Mouse (Mus musculus): ENCODE results near the gene Gm20388. TPM values are rescaled to one million over a fixed set of nuclear protein-coding genes. Genes with fewer than 3 reads are reported as not detected.

Gm20388 gene
- polyA plus RNA-seq, 1 experiment from 2014 or later, result not detected

DNA sequence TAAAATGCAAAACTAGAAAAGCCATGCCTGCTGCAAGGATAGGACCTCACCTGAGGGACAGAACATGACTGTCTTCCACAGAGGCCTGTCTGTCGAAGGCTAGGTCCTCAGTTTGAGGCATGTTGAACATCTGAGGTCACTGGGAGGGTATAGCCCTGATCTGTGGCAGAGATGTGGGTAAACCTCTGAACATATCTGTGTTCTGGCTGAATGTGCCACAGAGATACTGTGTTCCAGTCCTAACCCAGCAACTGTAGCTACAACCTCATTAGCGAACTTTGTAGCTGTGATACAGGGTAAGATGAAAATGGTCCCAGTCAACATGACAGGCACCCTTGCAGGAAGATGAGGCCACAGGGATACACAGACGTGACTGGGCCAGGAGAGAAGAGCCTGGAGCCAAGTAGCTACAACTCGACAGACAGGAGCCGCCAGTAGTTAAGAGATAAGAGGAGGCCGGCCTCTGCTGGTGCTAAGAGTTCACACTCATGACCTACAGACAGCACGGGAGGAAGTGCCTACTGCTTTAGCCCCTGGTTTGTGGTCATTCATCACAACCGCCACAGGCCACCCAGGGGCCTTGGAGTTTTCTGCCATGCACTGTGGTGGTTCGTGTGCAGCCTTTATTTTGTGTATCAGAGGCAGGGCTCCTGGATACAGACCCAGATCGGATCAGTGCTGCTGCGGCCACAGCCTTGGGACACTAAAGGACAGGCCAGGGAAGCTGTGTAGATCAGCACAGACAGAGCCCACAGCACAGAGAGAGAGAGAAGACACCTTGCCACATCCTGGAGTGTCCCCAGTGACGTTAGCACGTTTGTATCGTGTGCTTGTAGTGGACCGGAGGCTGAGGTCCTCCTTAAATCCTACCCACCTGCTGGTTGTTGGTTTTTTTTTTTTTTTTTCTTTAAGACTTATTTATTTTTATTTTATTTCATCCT is 2439.0 kb downstream of the Gm20388 start:
- no peaks in the 10 kb centered on the region for H3K9me3 ChIP-seq (replicated peaks)
- H3K4me1 ChIP-seq, result peaks cover 53% of the 10 kb centered on the region
- peak overlapping the region; percentile 61 for H3K4me2 ChIP-seq
- WGBS (ENCODE audit: insufficient replicate concordance), result 9% methylated on average over 15 of the region's 15 CpGs
- no peaks in the 10 kb centered on the region for H3K36me3 ChIP-seq
- H3K4me3 ChIP-seq, result no peak overlapping the region
- peak overlapping the region; percentile 73 for H3K27ac ChIP-seq
- ATAC-seq, result peak; percentile 87
- H3K9ac ChIP-seq, result peak overlapping the region; percentile 27
- peaks cover 39% of the 10 kb centered on the region for H3K27me3 ChIP-seq (replicated peaks)

GRCm38 (mm10) chr8:122350309-122351089 is 2439.9 kb downstream of the Gm20388 start:
- Histone ChIP-seq H3K9me3 (replicated peaks) (no peaks in the 10 kb centered on the region), H3K27me3 (replicated peaks) (peaks cover 39% of the 10 kb centered on the region), H3K4me3 (no peak overlapping the region), H3K36me3 (no peaks in the 10 kb centered on the region), H3K9ac (peak overlapping the region; percentile 9), H3K27ac (no peak overlapping the region), H3K4me1 (peaks cover 44% of the 10 kb centered on the region), H3K4me2 (peak overlapping the region; percentile 61)
- no peak for ATAC-seq
- 38% methylated on average over 11 of the region's 11 CpGs for WGBS (ENCODE audit: insufficient replicate concordance)

DNA sequence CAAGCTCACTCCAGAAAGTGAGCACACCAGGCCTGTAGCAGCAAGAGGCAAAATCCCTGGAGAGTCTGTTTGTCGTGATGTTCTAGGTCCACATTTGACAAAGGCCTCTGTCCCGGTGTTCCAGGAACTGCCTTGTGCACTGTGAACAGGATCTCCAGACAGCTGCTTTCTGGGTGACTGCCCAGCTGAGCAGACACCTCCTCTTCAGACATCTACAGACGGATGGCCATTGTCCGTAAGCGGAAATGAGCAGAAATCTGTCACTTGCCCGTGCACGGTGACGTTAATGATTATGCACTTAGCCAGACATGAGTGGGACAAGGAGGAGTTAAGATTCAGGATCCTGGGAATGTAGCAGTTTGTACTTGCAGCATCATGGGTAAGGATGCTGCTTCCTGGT is 2443.5 kb downstream of the Gm20388 start:
- Histone ChIP-seq H3K27me3 (replicated peaks) (peaks cover 75% of the 10 kb centered on the region), H3K4me2 (no peak overlapping the region), H3K9me3 (replicated peaks) (no peaks in the 10 kb centered on the region), H3K9ac (no peak overlapping the region), H3K4me3 (no peak overlapping the region), H3K4me1 (peaks cover 20% of the 10 kb centered on the region), H3K27ac (no peak overlapping the region), H3K36me3 (no peaks in the 10 kb centered on the region)
- 85% methylated on average over 8 of the region's 8 CpGs for WGBS (ENCODE audit: insufficient replicate concordance)
- no peak for ATAC-seq

DNA sequence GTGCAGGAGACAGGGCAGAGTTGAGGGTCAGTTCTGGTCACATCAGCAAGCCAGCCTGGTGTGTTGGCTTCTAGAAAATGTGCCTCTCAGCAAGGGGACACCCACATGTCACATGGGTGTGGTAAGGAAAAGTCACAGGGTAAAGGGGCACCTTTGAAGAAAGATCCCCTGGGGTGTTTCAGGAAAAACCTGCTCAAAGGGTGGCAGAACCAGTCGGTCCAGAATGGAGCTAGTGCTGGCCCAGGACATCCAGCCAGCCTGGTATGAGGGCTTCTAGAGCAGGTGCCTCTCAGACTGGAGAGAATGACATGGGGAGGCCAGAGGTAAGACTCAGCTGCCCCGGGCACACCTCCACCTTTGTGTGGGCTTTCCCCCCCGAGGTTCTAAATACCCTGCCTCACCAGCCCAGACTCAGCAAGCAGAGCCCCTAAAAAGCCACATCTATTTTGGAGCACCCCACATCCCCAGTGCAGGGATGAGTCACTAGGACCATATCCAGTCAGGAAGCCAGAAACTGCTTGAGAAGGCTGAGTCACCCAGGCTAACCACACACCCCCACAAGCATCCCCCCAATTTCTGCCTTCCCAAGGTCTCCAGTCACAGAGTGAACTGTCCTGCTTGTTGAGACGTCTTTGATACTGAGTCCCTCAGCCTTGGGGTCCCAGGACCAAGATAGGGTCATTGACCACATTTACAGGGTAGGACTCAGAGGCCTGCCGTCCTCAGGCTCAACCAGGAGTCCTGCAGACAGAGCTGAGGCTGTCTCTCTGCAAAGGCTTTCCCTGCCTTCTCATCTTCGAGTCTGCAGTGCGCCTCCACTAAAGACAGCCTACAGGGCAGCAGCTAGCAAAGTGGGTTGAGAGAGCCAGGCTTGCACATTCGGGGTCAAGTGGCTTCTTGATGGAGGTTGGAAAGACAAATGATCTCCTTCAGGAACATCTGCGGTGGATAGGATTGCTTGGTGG is 2445.3 kb downstream of the Gm20388 start:
- Histone ChIP-seq H3K27me3 (replicated peaks) (peaks cover 87% of the 10 kb centered on the region), H3K4me3 (no peak overlapping the region), H3K9me3 (replicated peaks) (no peaks in the 10 kb centered on the region), H3K9ac (no peak overlapping the region), H3K4me1 (peaks cover 2% of the 10 kb centered on the region), H3K36me3 (no peaks in the 10 kb centered on the region), H3K4me2 (no peak overlapping the region), H3K27ac (no peak overlapping the region)
- 63% methylated on average over 9 of the region's 9 CpGs for WGBS (ENCODE audit: insufficient replicate concordance)
- no peak for ATAC-seq

- H3K9ac ChIP-seq, result no peak overlapping the region
- H3K36me3 ChIP-seq, result no peaks in the 10 kb centered on the region
- no peak overlapping the region for H3K27ac ChIP-seq
- H3K4me3 ChIP-seq, result no peak overlapping the region
- ATAC-seq, result no peak
- no peaks in the 10 kb centered on the region for H3K9me3 ChIP-seq (replicated peaks)
- peaks cover 90% of the 10 kb centered on the region for H3K27me3 ChIP-seq (replicated peaks)
- H3K4me1 ChIP-seq, result no peaks in the 10 kb centered on the region
- H3K4me2 ChIP-seq, result no peak overlapping the region
- 65% methylated on average over 11 of the region's 11 CpGs for WGBS (ENCODE audit: insufficient replicate concordance)
Measured at GRCm38 (mm10) chr8:122357202-122357601, 2446.6 kb downstream of the Gm20388 start.

DNA sequence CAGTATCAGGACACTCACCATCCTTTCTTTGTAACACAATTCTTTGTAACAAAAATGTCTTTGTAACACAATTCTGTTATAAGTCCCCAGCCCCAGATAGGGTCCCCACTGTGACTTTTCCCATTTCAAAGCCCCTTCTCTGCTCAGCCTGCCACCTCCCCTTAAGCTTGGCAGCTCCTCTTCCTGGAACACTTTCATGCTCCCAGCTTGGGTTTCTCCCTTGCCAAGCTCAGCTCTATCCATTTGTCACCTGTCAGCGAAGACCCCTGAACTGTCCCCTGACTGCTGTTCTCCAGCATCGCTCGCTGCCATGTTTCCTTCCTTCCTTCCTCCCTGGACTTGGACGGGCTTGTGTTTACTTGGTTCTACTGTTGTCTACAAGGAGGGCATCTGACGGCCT is 2447.0 kb downstream of the Gm20388 start:
- Histone ChIP-seq H3K27ac (no peak overlapping the region), H3K36me3 (no peaks in the 10 kb centered on the region), H3K27me3 (replicated peaks) (peaks cover 91% of the 10 kb centered on the region), H3K4me1 (no peaks in the 10 kb centered on the region), H3K4me2 (no peak overlapping the region), H3K9ac (no peak overlapping the region), H3K4me3 (no peak overlapping the region), H3K9me3 (replicated peaks) (no peaks in the 10 kb centered on the region)
- no peak for ATAC-seq
- WGBS (ENCODE audit: insufficient replicate concordance), result 45% methylated on average over 5 of the region's 5 CpGs

GRCm38 (mm10) chr8:122359111-122359775 is 2448.6 kb downstream of the Gm20388 start:
- H3K4me3 ChIP-seq, result no peak overlapping the region
- ATAC-seq, result no peak
- H3K4me2 ChIP-seq, result no peak overlapping the region
- no peak overlapping the region; the same call in 1 of the 2 replicates for H3K9ac ChIP-seq
- H3K4me1 ChIP-seq, result no peaks in the 10 kb centered on the region
- H3K27ac ChIP-seq, result no peak overlapping the region
- H3K9me3 ChIP-seq (replicated peaks), result no peaks in the 10 kb centered on the region
- no peaks in the 10 kb centered on the region for H3K36me3 ChIP-seq
- H3K27me3 ChIP-seq (replicated peaks), result peaks cover 91% of the 10 kb centered on the region
- WGBS (ENCODE audit: insufficient replicate concordance), result 76% methylated on average over 15 of the region's 15 CpGs

DNA sequence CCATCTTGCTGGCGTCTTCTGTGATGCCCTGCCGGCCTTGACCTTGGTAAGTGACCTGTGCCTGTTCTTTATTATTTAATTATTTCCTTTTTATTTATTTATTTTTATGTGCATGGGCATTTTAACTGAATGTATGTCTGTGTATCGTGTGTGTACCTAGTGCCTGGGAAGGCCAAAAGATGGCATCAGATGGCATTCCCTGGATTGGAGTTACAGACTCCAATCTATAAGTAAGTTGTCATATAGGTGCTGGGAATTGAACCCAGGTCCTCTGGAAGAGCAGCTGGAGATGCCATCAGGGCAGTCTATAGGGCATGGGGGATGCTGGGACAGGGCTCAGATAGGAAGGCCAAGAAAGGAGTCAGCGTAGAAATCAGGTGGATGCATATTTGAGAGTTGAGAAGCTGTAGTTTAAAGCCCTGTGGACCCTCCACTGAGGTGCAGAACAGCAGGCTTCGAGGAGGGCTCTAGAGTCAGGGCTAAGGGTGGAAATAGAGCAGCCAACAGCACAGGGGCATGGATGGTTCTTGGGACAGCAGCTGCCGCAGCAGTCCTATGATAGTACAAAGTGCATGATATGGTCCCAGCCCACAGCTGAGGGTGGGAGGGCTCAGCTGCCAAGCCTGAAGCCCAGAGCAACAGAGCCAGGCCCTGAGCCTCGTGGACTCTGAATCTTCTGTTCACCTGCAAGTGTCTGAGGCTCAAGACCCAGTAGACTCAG is 2450.2 kb downstream of the Gm20388 start, which contains the start of gene Trhr2:
TSS of gene Trhr2 (minus strand) at position 51 of the 721 bp plus-strand sequence.
- Histone ChIP-seq H3K27ac (no peak within 1 kb of the TSS), H3K27me3 (replicated peaks) (peaks cover 81% of the 10 kb centered on the region)
- 76% methylated on average over 7 of the region's 7 CpGs for WGBS (ENCODE audit: insufficient replicate concordance)

GRCm38 (mm10) chr8:122362271-122362670 is 2451.6 kb downstream of the Gm20388 start:
- Histone ChIP-seq H3K4me3 (no peak overlapping the region), H3K9ac (no peak overlapping the region), H3K27ac (no peak overlapping the region), H3K4me2 (no peak overlapping the region), H3K4me1 (no peaks in the 10 kb centered on the region), H3K36me3 (no peaks in the 10 kb centered on the region), H3K27me3 (replicated peaks) (peaks cover 67% of the 10 kb centered on the region), H3K9me3 (replicated peaks) (no peaks in the 10 kb centered on the region; the same call in 1 of the 2 replicates)
- ATAC-seq, result no peak
- WGBS (ENCODE audit: insufficient replicate concordance), result 49% methylated on average over 5 of the region's 5 CpGs

More for the DNA sequence above, 2450.2 kb downstream of the Gm20388 start, which contains the start of gene Trhr2:
- no peaks in the 10 kb centered on the region for H3K4me1 ChIP-seq
- no peak within 1 kb of the TSS for H3K4me3 ChIP-seq
- no peaks in the 10 kb centered on the region for H3K36me3 ChIP-seq
- ATAC-seq, result no peak
- H3K9ac ChIP-seq, result no peak within 1 kb of the TSS
- no peak within 1 kb of the TSS for H3K4me2 ChIP-seq
- H3K9me3 ChIP-seq (replicated peaks), result no peaks in the 10 kb centered on the region; the same call in 1 of the 2 replicates

GRCm38 (mm10) chr8:122362967-122363366 is 2452.3 kb downstream of the Gm20388 start:
- Histone ChIP-seq H3K27ac (no peak overlapping the region), H3K4me3 (no peak overlapping the region), H3K9me3 (replicated peaks) (no peaks in the 10 kb centered on the region; the same call in 1 of the 2 replicates), H3K9ac (no peak overlapping the region), H3K36me3 (no peaks in the 10 kb centered on the region), H3K4me1 (no peaks in the 10 kb centered on the region), H3K4me2 (no peak overlapping the region), H3K27me3 (replicated peaks) (peaks cover 61% of the 10 kb centered on the region)
- no peak for ATAC-seq
- WGBS (ENCODE audit: insufficient replicate concordance), result 47% methylated on average over 8 of the region's 8 CpGs

Measured in liver, embryonic 12.5 days (tissue).